Mouse (Mus musculus) heart, adult 2 months (tissue): ENCODE measurements around the gene Arhgef28. TPM values are rescaled to one million over a fixed set of nuclear protein-coding genes. Genes with fewer than 3 reads are reported as not detected.

Source experiments
- DNase-seq, 2 experiments: peaks; one replicate each; pipeline ENCODE4 v3.0.0; 2021
- H3K27ac ChIP-seq: fragments of 200-600 bp; 2 replicates; pipeline ENCODE4 v1.8.1; 2022
- H3K27me3 ChIP-seq: fragments of 200-500 bp; 2 replicates; pipeline ENCODE4 v1.6.1; 2012; ENCODE audit warnings: mild to moderate bottlenecking, low read length, inconsistent platforms, mixed read lengths; ENCODE audit not compliant: control insufficient read depth, insufficient read depth
- H3K36me3 ChIP-seq: fragments of 200-500 bp; 2 replicates; pipeline ENCODE4 v1.6.1; 2012; ENCODE audit warnings: low read length, inconsistent platforms; ENCODE audit not compliant: control insufficient read depth, insufficient read depth
- H3K4me1 ChIP-seq: fragments of 200-500 bp; 2 replicates; pipeline ENCODE4 v1.6.1; 2011; ENCODE audit warnings: low read length; ENCODE audit not compliant: control insufficient read depth, insufficient read depth
- H3K4me3 ChIP-seq: fragments of 200-600 bp; 2 replicates; pipeline ENCODE4 v1.8.1; 2022
- H3K79me2 ChIP-seq: fragments of 200-500 bp; replicated peaks from 2 replicates; pipeline ENCODE4 v1.6.1; 2012; ENCODE audit warnings: mild to moderate bottlenecking, inconsistent platforms, low read length, moderate library complexity, mixed read lengths; ENCODE audit not compliant: control insufficient read depth, insufficient read depth
- H3K9ac ChIP-seq: fragments of 200-500 bp; 2 replicates; pipeline ENCODE4 v1.6.1; 2012; ENCODE audit warnings: low read depth, mild to moderate bottlenecking, control low read depth, inconsistent platforms, low read length, mixed read lengths
- CTCF ChIP-seq: fragments of 200-600 bp; IDR thresholded peaks from 2 replicates; pipeline ENCODE4 v1.8.1; 2022; ENCODE audit warnings: antibody characterized with exemption, mild to moderate bottlenecking, moderate library complexity
- EP300 ChIP-seq: fragments of 200-500 bp; IDR thresholded peaks from 2 replicates; pipeline ENCODE4 v1.6.1; 2011; ENCODE audit warnings: low read depth, low read length, control low read depth; ENCODE audit not compliant: insufficient read depth
- POLR2A ChIP-seq: fragments of 200-500 bp; IDR thresholded peaks from 2 replicates; pipeline ENCODE4 v1.6.1; 2011; ENCODE audit warnings: mild to moderate bottlenecking, low read depth, low read length, control low read depth; ENCODE audit not compliant: insufficient read depth
- WGBS: fragments of 180-500 bp; shearing (Covaris S2); methylation state at CpG from one replicate; pipeline ENCODE4 v1.1.7; 2018; 5-methylcytosine and 5-hydroxymethylcytosine counted together
- intact Hi-C: fragments of 180-260 bp; cut with DNase I; formaldehyde crosslinking; loops from one replicate; pipeline ENCODE4 v1.15.1; 2025
- polyA plus RNA-seq: library from polyadenylated mRNA; depleted of rRNA; stranded (reverse); fragments of >200 nt; gene quantifications from 2 replicates; pipeline ENCODE4 v1.2.3, GENCODE M21; 2012
- total RNA-seq, 2 experiments: library from RNA; stranded (reverse); gene quantifications; 2 replicates each; pipeline ENCODE4 v1.2.3; 2021

The Arhgef28 gene
- total and polyA plus RNA-seq, 3 experiments: 2.4 to 5.2 (median 4.6) TPM

- no peak overlapping the region for H3K4me3 ChIP-seq
- no peaks in the 10 kb centered on the region for H3K79me2 ChIP-seq
- DNase-seq: no peak
- H3K36me3 ChIP-seq: no peaks in the 10 kb centered on the region; the same call in 1 of the 2 replicates
- H3K4me1 ChIP-seq: peaks cover 4% of the 10 kb centered on the region
- intact Hi-C loops: no loop called here
- H3K27ac ChIP-seq: no peak overlapping the region
- WGBS: 90% methylated on average over 11 of the region's 11 CpGs
- H3K27me3 ChIP-seq: no peaks in the 10 kb centered on the region
- H3K9ac ChIP-seq: no peak overlapping the region
- TF ChIP-seq POLR2A: no peak
- TF ChIP-seq EP300: no peak
- TF ChIP-seq CTCF: no peak
These were observed 23.9 kb downstream of the Arhgef28 start for GRCm38 (mm10) chr13:98182330-98182729.

GRCm38 (mm10) chr13:98180636-98181035 is 25.6 kb downstream of the Arhgef28 start:
- WGBS: 60% methylated on average over 8 of the region's 8 CpGs
- no peak overlapping the region for H3K4me3 ChIP-seq
- no peaks in the 10 kb centered on the region for H3K79me2 ChIP-seq
- peaks cover 6% of the 10 kb centered on the region for H3K4me1 ChIP-seq
- H3K36me3 ChIP-seq: no peaks in the 10 kb centered on the region; the same call in 1 of the 2 replicates
- no peak for TF ChIP-seq POLR2A
- no peak for TF ChIP-seq CTCF
- no peak for TF ChIP-seq EP300
- H3K27me3 ChIP-seq: no peaks in the 10 kb centered on the region
- no peak overlapping the region for H3K9ac ChIP-seq
- intact Hi-C loops: no loop called here
- H3K27ac ChIP-seq: no peak overlapping the region
- DNase-seq: peak in 1 of 2 experiments; percentile 34

- peaks cover 3% of the 10 kb centered on the region; the same call in 1 of the 2 replicates for H3K4me1 ChIP-seq
- H3K79me2 ChIP-seq: no peaks in the 10 kb centered on the region
- no peaks in the 10 kb centered on the region for H3K36me3 ChIP-seq
- H3K27ac ChIP-seq: no peak overlapping the region
- WGBS: 80% methylated on average over 10 of the region's 10 CpGs
- H3K27me3 ChIP-seq: no peaks in the 10 kb centered on the region
- H3K4me3 ChIP-seq: no peak overlapping the region
- intact Hi-C loops: no loop called here
- DNase-seq: no peak
- TF ChIP-seq CTCF (no peak), POLR2A (no peak), EP300 (no peak)
- no peak overlapping the region for H3K9ac ChIP-seq
These were observed 30.8 kb downstream of the Arhgef28 start for GRCm38 (mm10) chr13:98175323-98176007.

- no peak for TF ChIP-seq CTCF
- no peak for TF ChIP-seq POLR2A
- no peak for TF ChIP-seq EP300
- Histone ChIP-seq H3K9ac (no peak overlapping the region), H3K4me1 (peaks cover 3% of the 10 kb centered on the region; the same call in 1 of the 2 replicates)
These were observed 33.2 kb downstream of the Arhgef28 start for GRCm38 (mm10) chr13:98173008-98173407.

GRCm38 (mm10) chr13:98172365-98172764 is 33.9 kb downstream of the Arhgef28 start:
- 78% methylated on average over 11 of the region's 11 CpGs for WGBS
- DNase-seq: no peak
- no peak for TF ChIP-seq EP300
- TF ChIP-seq CTCF: no peak
- TF ChIP-seq POLR2A: no peak

More at GRCm38 (mm10) chr13:98173008-98173407, 33.2 kb downstream of the Arhgef28 start:
- Histone ChIP-seq H3K36me3 (no peaks in the 10 kb centered on the region), H3K27ac (no peak overlapping the region), H3K27me3 (no peaks in the 10 kb centered on the region), H3K79me2 (no peaks in the 10 kb centered on the region), H3K4me3 (no peak overlapping the region)
- intact Hi-C loops: no loop called here
- no peak for DNase-seq
- WGBS: 82% methylated on average over 6 of the region's 6 CpGs

GRCm38 (mm10) chr13:98171706-98172105 is 34.5 kb downstream of the Arhgef28 start:
- Histone ChIP-seq H3K79me2 (no peaks in the 10 kb centered on the region), H3K36me3 (no peaks in the 10 kb centered on the region), H3K27me3 (no peaks in the 10 kb centered on the region), H3K27ac (no peak overlapping the region), H3K4me3 (no peak overlapping the region), H3K4me1 (peaks cover 3% of the 10 kb centered on the region; the same call in 1 of the 2 replicates), H3K9ac (no peak overlapping the region)
- no peak for DNase-seq
- TF ChIP-seq EP300 (no peak), POLR2A (no peak), CTCF (no peak)
- intact Hi-C loops: no loop called here
- 88% methylated on average over 4 of the region's 4 CpGs for WGBS

More at GRCm38 (mm10) chr13:98172365-98172764, 33.9 kb downstream of the Arhgef28 start:
- no peaks in the 10 kb centered on the region for H3K79me2 ChIP-seq
- peaks cover 3% of the 10 kb centered on the region; the same call in 1 of the 2 replicates for H3K4me1 ChIP-seq
- no peaks in the 10 kb centered on the region for H3K36me3 ChIP-seq
- H3K27me3 ChIP-seq: no peaks in the 10 kb centered on the region
- H3K9ac ChIP-seq: no peak overlapping the region
- H3K27ac ChIP-seq: no peak overlapping the region
- no peak overlapping the region for H3K4me3 ChIP-seq
- intact Hi-C loops: no loop called here
